Mouse (Mus musculus) erythroblast, embryonic 14.5 days (primary cell): Measurements from ENCODE around the gene Gtf2ird1. TPM values are rescaled to one million over a fixed set of nuclear protein-coding genes. Genes with fewer than 3 reads are reported as not detected.
"Not testable (repeated sequence)": the region's sequence is repeated elsewhere in the genome, so short reads cannot be mapped to it uniquely, and the experiment has no call there.

ENCODE experiments used
- H3K27me3 ChIP-seq: 2 replicates; pipeline ENCODE4 v1.6.1; 2012; ENCODE audit warnings: inconsistent platforms; ENCODE audit not compliant: control insufficient read depth
- H3K36me3 ChIP-seq: 2 replicates; pipeline ENCODE4 v1.6.1; 2012; ENCODE audit warnings: mild to moderate bottlenecking, inconsistent platforms; ENCODE audit not compliant: control insufficient read depth
- H3K4me1 ChIP-seq: 2 replicates; pipeline ENCODE4 v1.6.1; 2012; ENCODE audit warnings: inconsistent platforms; ENCODE audit not compliant: control insufficient read depth
- H3K4me3 ChIP-seq: replicated peaks from 2 replicates; pipeline ENCODE3; 2012; ENCODE audit warnings: moderate library complexity, mild to moderate bottlenecking, inconsistent platforms
- H3K9me3 ChIP-seq: 2 replicates; pipeline ENCODE4 v1.6.1; 2012; ENCODE audit warnings: low read length, inconsistent platforms, mixed read lengths; ENCODE audit not compliant: control insufficient read depth
- GATA1 ChIP-seq: IDR thresholded peaks from 2 replicates; pipeline ENCODE4 v1.6.1; 2012; ENCODE audit warnings: low read length, inconsistent platforms, mixed read lengths
- TAL1 ChIP-seq: IDR thresholded peaks from 3 replicates; pipeline ENCODE4 v1.6.1; 2012; ENCODE audit warnings: low read length, inconsistent platforms, mixed read lengths
- polyA plus RNA-seq: library from polyadenylated mRNA; stranded (reverse); fragments of >175 nt; gene quantifications from 2 replicates; pipeline ENCODE4 v1.2.3, GENCODE M21; 2012

Gene Gtf2ird1
- polyA plus RNA-seq, 1 experiment, result 2.0 TPM

DNA sequence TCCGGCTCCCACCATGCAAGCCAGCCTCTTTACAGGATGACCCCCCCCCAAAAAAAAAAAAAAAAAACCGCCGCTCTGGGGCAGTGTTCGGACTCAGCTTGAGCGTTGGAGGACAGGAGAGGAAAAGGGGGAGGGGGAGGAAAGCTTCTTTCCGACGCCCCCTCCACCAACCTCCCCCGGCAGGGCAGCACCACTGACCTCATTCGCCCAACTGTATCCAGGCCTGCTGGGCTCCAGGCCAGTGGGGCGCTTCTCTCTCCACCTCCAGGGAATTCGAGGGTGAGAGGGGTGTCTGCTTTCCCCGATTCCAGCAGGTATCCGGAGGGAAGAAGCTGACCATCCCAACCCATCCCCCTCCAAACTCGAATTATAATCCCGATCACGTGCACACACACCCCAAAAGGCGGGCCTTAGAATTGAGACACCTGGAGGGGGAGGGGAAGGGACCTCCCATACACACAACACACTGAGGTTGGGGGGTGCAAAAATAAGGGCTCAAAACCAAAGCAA, 547 bp downstream of the Gtf2ird1 start:
- H3K36me3 ChIP-seq, result peaks cover 2% of the 10 kb centered on the region; the same call in 1 of the 2 replicates
- H3K9me3 ChIP-seq, result 0 out of 2 replicates have a peak, but pooled peaks cover 2% of the 10 kb centered on the region
- peaks cover 23% of the 10 kb centered on the region for H3K4me1 ChIP-seq
- peak overlapping the region; percentile 67 for H3K4me3 ChIP-seq
- no peak for TF ChIP-seq GATA1
- no peaks in the 10 kb centered on the region for H3K27me3 ChIP-seq

DNA sequence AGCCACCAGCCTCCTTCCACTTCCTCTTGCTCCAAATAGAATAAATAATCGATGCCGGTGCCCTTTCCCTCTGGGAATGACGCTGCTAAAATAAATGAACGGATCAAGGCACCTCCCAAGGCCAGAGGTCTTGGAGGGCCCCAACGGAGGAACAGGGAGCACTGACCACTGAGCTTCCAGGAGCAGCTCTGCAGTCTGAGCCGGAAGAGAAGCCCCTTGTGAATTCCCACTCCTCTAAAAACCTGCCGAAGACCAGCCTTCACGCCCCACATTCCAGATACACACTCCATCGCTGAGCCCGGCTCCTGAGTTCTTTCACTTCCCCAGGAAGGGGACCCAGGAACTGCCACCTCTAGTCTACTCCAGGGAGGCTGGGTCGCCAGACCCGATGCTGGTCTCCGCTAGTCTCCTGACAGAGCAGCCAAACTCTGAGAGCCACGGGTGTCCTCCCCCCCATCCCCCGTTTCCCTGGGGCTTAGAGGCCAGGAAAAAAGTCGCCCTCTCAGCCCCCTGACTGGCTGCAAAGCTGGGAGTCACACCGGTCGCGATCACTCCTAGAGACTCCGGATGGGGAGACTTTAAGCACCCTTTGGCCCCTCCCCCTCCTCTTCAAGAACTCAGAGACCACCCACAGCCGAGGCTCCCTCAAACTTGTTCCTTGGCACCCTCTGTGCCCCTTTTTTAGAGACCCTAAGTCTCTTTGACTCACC, 1.2 kb downstream of the Gtf2ird1 start:
- Histone ChIP-seq H3K9me3 (0 out of 2 replicates have a peak, but pooled peaks cover 2% of the 10 kb centered on the region), H3K27me3 (no peaks in the 10 kb centered on the region), H3K4me1 (peaks cover 23% of the 10 kb centered on the region), H3K4me3 (peak overlapping the region; percentile 67), H3K36me3 (peaks cover 2% of the 10 kb centered on the region; the same call in 1 of the 2 replicates)
- TF ChIP-seq TAL1 (no peak), GATA1 (no peak)

DNA sequence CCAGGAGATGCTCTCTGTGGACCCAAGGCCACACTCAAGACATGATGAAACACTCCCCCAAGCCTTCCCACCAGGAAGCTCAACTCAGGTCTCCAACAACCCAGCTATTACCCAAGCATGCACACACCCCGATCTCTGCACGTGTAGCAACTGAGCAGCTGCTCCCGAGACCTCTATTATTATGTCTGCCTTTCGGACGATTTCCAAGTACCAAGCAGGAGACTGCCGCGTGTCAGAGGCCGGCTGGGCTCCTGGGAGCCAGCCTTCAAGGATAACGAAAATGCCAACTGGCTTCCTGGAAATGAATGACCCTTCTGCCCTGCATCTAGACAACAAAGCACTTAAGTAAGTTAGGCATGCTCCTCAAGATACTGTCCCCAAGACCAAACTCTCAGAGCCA, 2.1 kb downstream of the Gtf2ird1 start:
- peaks cover 2% of the 10 kb centered on the region; the same call in 1 of the 2 replicates for H3K36me3 ChIP-seq
- no peaks in the 10 kb centered on the region for H3K27me3 ChIP-seq
- no peak overlapping the region for H3K4me3 ChIP-seq
- H3K4me1 ChIP-seq, result peaks cover 23% of the 10 kb centered on the region
- 0 out of 2 replicates have a peak, but pooled peaks cover 2% of the 10 kb centered on the region for H3K9me3 ChIP-seq
- TF ChIP-seq GATA1 (no peak), TAL1 (no peak)

DNA sequence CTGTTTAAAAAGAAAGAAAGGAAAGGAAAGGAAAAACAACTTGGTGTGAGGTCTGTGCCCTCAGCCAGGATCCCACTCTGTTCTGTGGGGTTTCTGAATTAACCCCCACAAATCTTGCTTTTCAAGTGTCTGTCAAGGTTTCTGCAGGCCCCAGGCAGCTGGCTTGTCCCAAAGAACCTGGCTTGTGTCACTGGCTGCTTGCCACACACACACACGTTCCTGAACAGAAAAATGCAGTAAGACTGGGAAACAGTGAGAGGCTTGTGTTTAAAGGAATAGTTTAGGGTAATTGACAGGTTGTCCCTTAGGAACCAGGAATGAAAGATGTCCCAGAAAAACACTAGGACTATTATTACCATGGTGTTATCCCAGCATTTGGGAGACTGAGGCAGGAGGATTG, 2.9 kb downstream of the Gtf2ird1 start:
- TF ChIP-seq GATA1 (no peak), TAL1 (no peak)
- 0 out of 2 replicates have a peak, but pooled peaks cover 2% of the 10 kb centered on the region for H3K9me3 ChIP-seq
- H3K27me3 ChIP-seq, result no peaks in the 10 kb centered on the region

DNA sequence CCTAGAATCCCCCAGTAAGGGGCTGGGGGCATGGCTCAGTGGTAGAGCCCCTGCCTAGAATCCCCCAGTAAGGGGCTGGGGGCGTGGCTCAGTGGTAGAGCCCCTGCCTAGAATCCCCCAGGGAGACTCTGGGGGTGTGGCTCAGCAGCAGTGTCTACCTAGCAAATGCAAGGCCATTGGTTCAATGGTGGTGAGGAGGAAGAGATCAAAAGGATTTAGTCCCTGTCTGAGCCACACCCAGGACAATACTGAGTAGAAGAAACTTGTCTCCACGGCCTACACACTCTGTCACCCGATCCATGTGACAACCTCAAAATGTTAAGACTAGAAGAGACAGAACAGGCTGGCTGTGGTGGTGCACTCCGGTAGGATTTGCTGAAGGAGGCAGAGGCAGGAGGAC, 9.8 kb downstream of the Gtf2ird1 start:
- not testable (repeated sequence) for H3K4me3 ChIP-seq, H3K4me1 ChIP-seq, H3K36me3 ChIP-seq, H3K27me3 ChIP-seq, H3K9me3 ChIP-seq

More for the DNA sequence above, 2.9 kb downstream of the Gtf2ird1 start:
- Histone ChIP-seq H3K4me1 (peaks cover 23% of the 10 kb centered on the region), H3K4me3 (no peak overlapping the region), H3K36me3 (peaks cover 2% of the 10 kb centered on the region; the same call in 1 of the 2 replicates)

DNA sequence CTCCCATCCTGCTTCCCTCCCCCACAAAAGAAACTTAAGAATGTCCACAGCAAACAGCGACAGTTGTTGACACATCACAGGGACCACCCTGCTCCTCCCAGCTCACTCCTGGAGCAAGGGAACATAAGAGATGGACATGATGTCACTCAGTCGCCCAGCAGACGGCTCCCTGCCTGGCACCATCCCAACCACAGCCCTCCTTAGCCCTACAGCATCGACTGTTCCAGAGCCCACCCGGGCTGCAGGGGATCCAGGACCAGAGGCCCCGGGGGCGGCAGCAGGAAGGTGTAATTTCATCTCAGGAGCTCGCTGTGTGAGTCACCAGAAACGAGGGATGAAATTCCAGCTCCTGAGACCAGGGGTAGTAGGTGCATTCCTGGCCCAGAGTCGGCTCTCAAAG, 10.6 kb downstream of the Gtf2ird1 start:
- TF ChIP-seq GATA1 (no peak), TAL1 (no peak)
- H3K4me1 ChIP-seq, result peaks cover 2% of the 10 kb centered on the region; the same call in 1 of the 2 replicates
- no peak overlapping the region for H3K4me3 ChIP-seq
- peaks cover 2% of the 10 kb centered on the region for H3K9me3 ChIP-seq
- H3K27me3 ChIP-seq, result no peaks in the 10 kb centered on the region
- peaks cover 2% of the 10 kb centered on the region for H3K36me3 ChIP-seq

DNA sequence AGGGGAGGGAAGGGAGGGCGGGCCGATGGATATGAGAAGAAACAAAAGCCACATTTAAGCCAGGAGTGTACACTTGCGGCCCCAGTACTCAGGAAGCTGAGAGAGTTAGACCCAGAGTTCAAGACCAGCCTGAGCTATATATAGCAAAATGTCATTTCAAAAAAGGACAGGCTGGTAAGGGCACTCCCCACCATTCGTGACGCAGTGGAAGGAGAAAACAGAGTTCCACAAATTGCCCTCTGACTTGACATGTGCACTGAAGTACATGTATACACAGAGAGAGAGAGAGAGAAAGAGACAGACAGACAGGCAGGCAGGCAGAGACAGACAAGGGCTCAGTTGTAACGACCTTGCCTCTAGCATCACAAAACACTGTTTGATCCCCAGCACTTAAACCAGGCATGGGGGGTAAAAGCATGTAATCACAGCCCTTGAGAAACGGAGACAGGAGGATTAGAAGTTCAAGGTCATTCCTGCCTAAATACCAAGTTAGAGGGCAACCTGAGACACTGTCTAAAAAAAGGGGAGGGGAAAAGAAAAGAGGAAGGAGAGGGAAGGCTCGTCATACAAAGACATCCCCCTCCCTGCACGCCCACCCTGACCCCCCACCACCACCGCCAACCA, 11.2 kb downstream of the Gtf2ird1 start:
- TF ChIP-seq GATA1 (no peak), TAL1 (no peak)
- H3K4me1 ChIP-seq, result peaks cover 2% of the 10 kb centered on the region
- peaks cover 2% of the 10 kb centered on the region for H3K36me3 ChIP-seq
- peaks cover 2% of the 10 kb centered on the region for H3K9me3 ChIP-seq
- H3K27me3 ChIP-seq, result no peaks in the 10 kb centered on the region
- H3K4me3 ChIP-seq, result no peak overlapping the region

DNA sequence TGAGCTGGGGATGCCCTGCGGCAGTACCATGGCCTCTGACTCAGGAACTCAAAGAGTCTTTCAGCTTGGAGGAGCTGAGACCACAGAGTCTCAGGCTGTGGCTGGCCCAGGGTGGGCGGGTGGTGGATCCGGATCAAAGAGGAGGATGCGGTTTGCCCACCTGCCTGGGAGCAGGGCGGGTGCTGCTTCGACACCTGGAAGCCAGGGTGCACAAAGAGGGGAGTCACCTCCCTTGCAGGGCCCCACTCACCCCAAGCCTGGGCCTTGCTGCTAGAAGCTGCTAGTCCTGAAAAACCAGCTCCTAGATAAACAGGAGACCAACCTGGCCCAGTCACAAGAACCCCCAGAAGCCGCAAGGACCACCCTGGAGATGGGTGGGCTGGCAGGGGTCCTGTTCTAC, 12.0 kb downstream of the Gtf2ird1 start:
- Histone ChIP-seq H3K4me3 (no peak overlapping the region), H3K36me3 (peaks cover 2% of the 10 kb centered on the region), H3K27me3 (no peaks in the 10 kb centered on the region), H3K4me1 (peaks cover 6% of the 10 kb centered on the region), H3K9me3 (peaks cover 2% of the 10 kb centered on the region)
- TF ChIP-seq GATA1 (no peak), TAL1 (no peak)

DNA sequence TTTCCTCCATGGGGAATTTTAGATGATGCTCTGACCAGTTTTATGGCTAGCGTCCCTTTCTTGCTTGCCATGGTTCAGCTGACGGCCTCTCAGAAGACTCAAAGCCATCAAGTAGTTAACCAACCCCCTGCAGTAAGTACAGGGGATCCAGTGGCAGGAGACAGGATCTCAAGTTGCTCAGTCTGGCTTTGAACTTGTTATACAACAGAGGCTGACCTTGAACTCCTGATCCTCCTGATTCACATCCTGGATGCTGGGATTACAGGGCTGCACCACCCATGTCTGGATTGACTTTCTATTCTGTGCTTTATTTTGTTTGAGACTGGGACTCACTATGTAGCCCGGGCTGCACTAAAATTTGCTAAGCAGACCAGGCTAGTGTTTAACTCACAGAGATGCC, 14.4 kb downstream of the Gtf2ird1 start:
- H3K4me1 ChIP-seq, result peaks cover 7% of the 10 kb centered on the region
- no peaks in the 10 kb centered on the region; the same call in 1 of the 2 replicates for H3K36me3 ChIP-seq
- TF ChIP-seq TAL1 (no peak), GATA1 (no peak)
- no peaks in the 10 kb centered on the region for H3K27me3 ChIP-seq
- peaks cover 2% of the 10 kb centered on the region for H3K9me3 ChIP-seq
- H3K4me3 ChIP-seq, result no peak overlapping the region
